Mouse (Mus musculus): Measurements from ENCODE around the gene Serpina6.

GRCm38 (mm10) chr12:103681739-103682138, 24.7 kb upstream of the Serpina6 start:
- TF ChIP-seq CTCF (IDR thresholded peaks at IDR 0.05; ENCODE audit: extremely low read depth, insufficient read depth, insufficient read length, insufficient replicate concordance) (no peak), POLR2A (IDR thresholded peaks at IDR 0.05; ENCODE audit: low read depth, low read length) (no peak)
